Mouse (Mus musculus) left cerebral cortex, postnatal 14 days (tissue): ENCODE data around the gene Zfp58. TPM values are rescaled to one million over a fixed set of nuclear protein-coding genes. Genes with fewer than 3 reads are reported as not detected.
"Not testable (repeated sequence)": the region's sequence is repeated elsewhere in the genome, so short reads cannot be mapped to it uniquely, and the experiment has no call there.

Source experiments
- DNase-seq, 2 experiments: peaks; one replicate each; pipeline ENCODE4 v3.0.0; 2021 to 2022; ENCODE audit warnings: low spot score in 2 of 2, mixed read lengths in 1 of 2
- intact Hi-C: fragments of 180-260 bp; cut with DNase I; formaldehyde crosslinking; loops from one replicate; pipeline ENCODE4 v1.15.1; 2025
- long read RNA-seq, 2 experiments: library from polyadenylated mRNA; stranded (forward); transcript quantifications; one replicate each; pipeline ENCODE4 v2.0.0; 2021
- total RNA-seq, 2 experiments: library from RNA; stranded (reverse); gene quantifications; 2 replicates each; pipeline ENCODE4 v1.2.3; 2021

Zfp58 gene
- 1 to 10 TPM; 6.3 to 8.7 TPM for total RNA-seq
- long read RNA-seq, experiment 1, partial matches to known transcripts, result 0 of 2 reads
- long read RNA-seq, experiment 1, other reads (novel, unspliced or antisense), result 0 of 2 reads
- long read RNA-seq, experiment 2, partial matches to known transcripts, result 1 of 5 reads
- long read RNA-seq, experiment 2, other reads (novel, unspliced or antisense), result 1 of 5 reads

DNA sequence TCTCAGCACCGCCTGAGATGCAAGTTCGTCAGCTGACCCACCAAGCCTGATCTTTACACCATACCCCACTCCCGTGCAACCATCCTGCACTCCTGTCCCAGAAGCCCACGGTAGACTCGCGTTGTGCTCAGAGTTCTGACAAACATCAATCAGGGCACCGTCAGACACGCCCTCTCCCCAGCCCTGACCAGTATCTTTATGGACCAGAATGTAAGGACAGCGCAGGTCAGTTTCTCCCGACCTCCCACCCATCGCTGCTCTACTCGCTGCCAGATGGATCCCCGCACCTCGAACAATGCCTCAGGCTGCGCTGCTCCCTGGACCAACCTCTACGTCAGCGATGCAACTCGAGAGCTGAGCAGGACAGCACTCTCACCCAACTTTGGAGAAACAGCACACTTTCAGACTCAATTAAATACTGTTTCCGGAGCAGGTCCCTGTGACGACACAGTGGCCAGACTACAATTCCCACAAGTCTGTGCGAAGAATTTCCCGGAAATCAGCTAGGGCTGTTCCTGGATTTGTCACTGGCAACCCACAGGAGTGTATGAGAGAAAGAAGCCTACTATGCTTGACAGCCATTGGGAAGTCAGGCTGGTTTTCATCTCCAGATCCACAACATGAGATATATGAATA is at the start of gene Zfp58:
Zfp58 (minus strand) TSS at position 472 of the 636 bp plus-strand sequence.
- peak; percentile 85 to 88 for DNase-seq
- intact Hi-C loops, result no loop called here

- intact Hi-C loops, result no loop called here
- DNase-seq, result no peak
Observed at GRCm38 (mm10) chr13:67545941-67546340, 45.6 kb upstream of the Zfp58 start.

DNA sequence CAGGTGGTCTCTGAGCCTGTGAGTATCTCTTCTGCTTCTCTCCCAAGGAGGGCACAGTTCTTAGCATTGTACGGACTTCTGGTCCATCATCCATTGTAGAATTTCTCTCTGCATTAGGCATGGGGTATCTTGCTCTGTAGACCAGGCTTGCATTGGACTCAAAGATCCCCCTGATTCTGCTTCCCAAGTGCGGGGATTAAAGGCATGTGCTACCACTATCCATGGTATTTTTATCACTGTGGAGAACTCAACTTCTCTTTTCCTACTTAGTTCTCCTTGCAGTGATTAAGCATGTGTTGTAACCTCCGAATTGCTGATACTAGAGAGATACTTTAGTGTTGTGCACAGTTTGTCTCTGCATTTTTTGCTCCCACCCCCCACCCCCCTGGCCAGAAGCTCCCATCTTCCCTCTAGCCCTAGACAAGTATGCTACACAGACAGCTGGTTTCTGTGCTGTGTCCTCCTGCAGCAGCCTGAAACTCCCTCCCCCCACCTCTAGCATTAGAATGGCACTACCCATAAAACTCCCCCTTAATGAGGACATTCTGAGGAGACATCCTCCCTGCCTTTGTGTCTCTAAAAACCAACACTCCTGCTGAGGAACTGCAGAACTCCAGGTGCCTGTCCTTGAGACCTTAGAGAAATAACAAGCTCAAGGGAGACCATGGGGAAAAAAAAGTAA is 26.8 kb upstream of the Zfp58 start:
- intact Hi-C loops, result loop anchor here (2.0 kb wide), 1 partner anchor 26 kb away; the partner anchor contains the start of gene Zfp748
- no peak for DNase-seq

DNA sequence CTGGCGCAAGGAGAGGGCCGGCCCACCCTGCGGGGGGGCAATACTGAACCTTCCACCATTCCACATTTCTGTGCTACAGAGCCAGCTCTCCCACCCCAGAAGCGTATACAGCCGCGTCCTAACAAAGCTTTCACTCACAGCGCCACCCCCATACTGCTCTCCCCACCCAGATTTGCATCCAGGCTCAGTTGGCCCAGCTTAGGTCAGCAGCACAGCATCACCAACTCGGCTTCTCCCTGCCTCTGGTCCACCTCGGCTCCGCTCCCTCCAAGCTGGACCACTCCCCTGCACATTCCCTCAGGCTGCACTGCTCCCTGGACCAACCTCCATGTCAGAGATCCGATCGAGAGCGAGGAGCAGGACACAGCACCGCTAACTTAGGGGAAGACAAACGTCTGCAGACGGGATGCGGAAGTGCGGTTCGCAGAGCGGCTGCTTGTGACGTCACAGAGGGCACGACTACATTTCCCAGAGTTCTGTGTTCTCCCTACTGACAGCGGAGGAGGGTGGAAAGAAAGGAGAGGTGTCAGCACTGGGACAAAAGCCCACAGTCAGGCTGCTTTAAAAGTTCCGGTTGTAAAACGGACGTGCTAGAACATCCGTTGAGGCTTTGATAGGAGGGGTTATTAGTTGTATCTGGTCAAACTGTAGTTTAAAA is 25.5 kb upstream of the Zfp58 start, which contains the start of the genes Gm26965 and Zfp87:
Gm26965 (minus strand) TSS at position 399 of the 658 bp plus-strand sequence.
Zfp87 (minus strand) TSS at position 425 of the 658 bp plus-strand sequence.
- intact Hi-C loops, result loop anchor here (2.0 kb wide), 1 partner anchor 27 kb away; the partner anchor contains the start of gene Zfp748
- DNase-seq, result peak; percentile 92 to 95

- intact Hi-C loops, result no loop called here
- DNase-seq, result no peak
Observed at GRCm38 (mm10) chr13:67500908-67501307, 553 bp upstream of the Zfp58 start.

DNA sequence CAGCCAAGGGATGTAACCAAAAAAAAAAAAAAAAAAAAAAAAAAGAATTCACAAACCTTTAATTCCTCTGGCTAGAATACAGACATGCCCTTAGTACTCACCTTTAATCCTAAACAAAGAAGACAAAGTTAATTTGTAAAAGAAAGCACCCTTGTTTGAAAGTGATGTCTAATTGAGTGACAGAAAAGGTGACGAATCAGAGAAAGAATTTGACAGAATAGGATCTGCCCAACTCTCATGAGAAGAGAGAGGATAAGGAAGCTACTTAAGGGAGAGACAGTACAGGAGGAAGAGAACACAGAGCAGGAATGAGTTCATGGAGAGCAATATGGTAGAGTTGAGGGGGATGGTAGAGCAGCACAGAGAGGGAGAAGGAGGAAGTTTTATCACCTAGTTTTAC is 4.7 kb downstream of the Zfp58 start:
- DNase-seq, result no peak
- intact Hi-C loops, result no loop called here

GRCm38 (mm10) chr13:67484424-67484811 is 15.9 kb downstream of the Zfp58 start:
- intact Hi-C loops, result no loop called here
- DNase-seq, result peak in 1 of 2 experiments; percentile 6

GRCm38 (mm10) chr13:67483625-67484423 is 16.5 kb downstream of the Zfp58 start, which contains the start of gene Zfp874b:
Gene Zfp874b, minus strand, starts transcription at chr13:67484258.
- DNase-seq, result peak; percentile 88 to 91
- intact Hi-C loops, result loop anchor here (2.0 kb wide), 1 partner anchor 33 kb away; the partner anchor contains the start of gene Zfp874a

DNA sequence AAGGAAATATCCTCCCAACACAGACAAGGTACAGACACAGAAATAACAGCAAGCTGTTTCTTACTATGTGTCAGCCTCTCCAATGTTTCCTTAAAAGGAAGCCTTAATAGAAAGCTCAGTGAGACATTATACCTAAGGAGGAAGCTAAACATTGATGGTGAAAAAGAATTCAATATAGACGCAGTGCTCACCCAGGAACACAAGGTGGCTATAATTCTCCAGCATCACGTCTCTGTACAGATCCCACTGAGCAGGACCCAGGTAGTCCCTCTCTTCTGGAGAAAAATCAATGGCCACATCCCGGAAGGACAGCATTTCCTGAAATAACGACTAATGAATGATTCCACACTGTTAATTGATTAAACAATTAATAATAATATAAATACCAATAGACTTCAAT is 18.8 kb downstream of the Zfp58 start:
- intact Hi-C loops, result no loop called here
- DNase-seq, result no peak

- intact Hi-C loops, result no loop called here
- no peak for DNase-seq
Observed at GRCm38 (mm10) chr13:67469274-67469673, 31.1 kb downstream of the Zfp58 start.

DNA sequence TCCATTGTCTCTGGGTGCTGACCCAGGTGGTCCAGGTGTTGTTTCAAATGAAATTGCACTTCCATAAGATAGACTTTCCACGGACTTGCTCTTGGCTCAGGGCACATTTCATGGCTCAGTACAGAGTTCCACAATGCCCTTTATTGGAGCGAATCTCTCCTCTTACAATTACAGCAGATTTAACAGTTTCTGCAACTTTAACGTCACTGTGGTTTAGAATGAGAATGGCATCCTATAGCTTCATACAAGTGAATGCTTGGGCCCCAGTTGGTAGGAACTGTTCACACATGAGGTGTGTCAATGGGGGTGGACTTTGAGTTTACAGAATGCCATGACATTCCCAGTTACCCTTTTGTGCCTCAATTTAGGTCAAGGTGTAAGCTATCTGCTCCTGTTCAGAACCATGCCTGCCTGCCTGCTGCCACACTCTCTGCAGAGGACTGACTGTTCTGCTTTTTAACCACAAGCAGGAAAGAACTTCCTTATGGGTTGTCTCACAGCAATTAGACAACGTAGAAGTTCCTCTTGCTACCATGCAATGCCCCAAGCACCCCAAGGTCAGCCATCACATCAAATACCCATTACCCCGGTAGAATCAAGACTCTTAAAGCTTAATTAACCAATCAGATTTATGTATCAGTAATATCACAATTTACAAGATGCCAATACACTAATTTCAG is 36.7 kb downstream of the Zfp58 start:
- DNase-seq, intact Hi-C loops: not testable (repeated sequence)

DNA sequence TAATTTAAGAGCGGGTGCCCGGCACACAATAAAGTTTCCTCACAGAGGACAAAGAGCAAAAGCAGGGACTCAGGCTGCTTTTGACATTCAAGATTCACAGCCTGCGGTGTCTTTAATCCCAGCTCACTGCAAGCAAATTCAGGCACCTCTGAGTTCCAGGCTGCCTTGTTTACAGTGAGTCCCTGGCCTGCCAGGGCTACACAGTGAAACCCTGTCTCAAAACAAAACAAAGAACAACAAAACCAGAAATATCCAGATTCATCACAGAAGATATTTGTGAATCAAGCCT is 48.4 kb downstream of the Zfp58 start:
- intact Hi-C loops, result no loop called here
- DNase-seq, result no peak

GRCm38 (mm10) chr13:67451172-67452020 is 49.0 kb downstream of the Zfp58 start, which contains the start of gene Zfp874a:
Gene Zfp874a, minus strand, starts transcription at chr13:67451624.
- intact Hi-C loops, result loop anchor here (2.0 kb wide), 1 partner anchor 31 kb away; no protein-coding TSS in a partner anchor
- DNase-seq, result peak; percentile 89

Other genes starting within 250 kb of the Zfp58 start
- 10 to 100 TPM; 18.7 to 19.4 TPM for gene Zfp458, start 222.1 kb downstream of the Zfp58 start, total RNA-seq
- gene Zfp457, start 194.1 kb downstream of the Zfp58 start, total RNA-seq, result 1 to 10 TPM; 4.4 to 4.5 TPM
- gene Zfp595, start 168.0 kb downstream of the Zfp58 start, total RNA-seq, result 1 to 10 TPM; 2.6 to 3.8 TPM
- gene Gm28044, start 140.0 kb downstream of the Zfp58 start, total RNA-seq, result 1 to 10 TPM in 1 of 2 experiments, not detected in 1; 1.9 TPM
- 1 to 10 TPM in 1 of 2 experiments, under 1 TPM in 1; 0.53 to 1.0 TPM for gene Zfp953, start 139.9 kb downstream of the Zfp58 start, total RNA-seq
- not detected for gene Gm28041, start 124.8 kb downstream of the Zfp58 start, total RNA-seq
- 1 to 10 TPM in 1 of 2 experiments, under 1 TPM in 1; 0.24 to 1.1 TPM for gene Zfp456, start 124.7 kb downstream of the Zfp58 start, total RNA-seq
- gene Zfp429, start 100.7 kb downstream of the Zfp58 start, total RNA-seq, result 1 to 10 TPM in 1 of 2 experiments, under 1 TPM in 1; 0.86 to 2.2 TPM
- 1 to 10 TPM; 7.0 to 8.6 TPM for gene Zfp459, start 79.1 kb downstream of the Zfp58 start, total RNA-seq
- gene Zfp874a, start 48.9 kb downstream of the Zfp58 start, total RNA-seq, result 10 to 100 TPM; 11.0 to 12.4 TPM
- 10 to 100 TPM; 14.5 to 15.9 TPM for gene Zfp874b, start 16.3 kb downstream of the Zfp58 start, total RNA-seq
- under 1 TPM in 1 of 2 experiments, not detected in 1; 0.40 TPM for gene Gm26965, start 25.6 kb upstream of the Zfp58 start, total RNA-seq
- gene Zfp87, start 25.6 kb upstream of the Zfp58 start, total RNA-seq, result 10 to 100 TPM; 23.0 to 24.8 TPM
- 1 to 10 TPM; 9.3 to 9.8 TPM for gene Zfp748, start 53.3 kb upstream of the Zfp58 start, total RNA-seq
- 1 to 10 TPM; 8.7 to 9.2 TPM for gene Zfp729b, start 109.2 kb upstream of the Zfp58 start, total RNA-seq
- gene Gm49345, start 137.2 kb upstream of the Zfp58 start, total RNA-seq, result 1 to 10 TPM; 1.1 TPM
- 1 to 10 TPM; 7.2 to 9.8 TPM for gene Zfp729a, start 137.2 kb upstream of the Zfp58 start, total RNA-seq
- gene Zfp738, start 186.5 kb upstream of the Zfp58 start, total RNA-seq, result 10 to 100 TPM; 23.5 to 24.2 TPM
- gene Zfp65, start 228.6 kb upstream of the Zfp58 start, total RNA-seq, result 10 to 100 TPM; 13.2 to 13.7 TPM